Mouse (Mus musculus) ES-Bruce4 (cell line): Measurements from ENCODE around the gene Pde8a.

Experiments
- CTCF ChIP-seq: IDR thresholded peaks from one replicate; pipeline ENCODE4 v1.8.1; 2011; ENCODE audit warnings: low read depth, low read length
- POLR2A ChIP-seq: IDR thresholded peaks from one replicate; pipeline ENCODE4 v1.8.1; 2011; ENCODE audit warnings: low read length; ENCODE audit not compliant: insufficient read depth

DNA sequence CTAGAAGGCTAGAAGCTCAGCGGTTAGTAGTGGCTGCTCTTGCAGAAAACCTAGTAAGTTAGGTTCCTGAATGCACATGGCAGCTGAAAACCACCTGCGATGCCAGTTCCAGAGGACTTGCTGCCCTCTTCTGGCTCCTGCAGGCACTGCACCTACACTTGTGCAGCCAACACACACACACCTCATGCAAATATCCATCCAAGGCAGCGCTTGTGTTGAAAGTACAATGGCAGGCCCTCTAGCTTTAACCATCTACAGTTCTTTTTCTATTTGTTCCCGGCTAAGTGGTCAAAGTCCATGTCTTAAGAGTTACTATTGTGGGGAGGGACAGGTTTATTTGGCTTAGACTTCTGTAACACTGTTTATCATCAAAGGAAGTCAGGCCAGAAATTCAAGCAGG, 126.4 kb downstream of the Pde8a start:
- TF ChIP-seq CTCF (peak; percentile 91), POLR2A (no peak)
